Mouse (Mus musculus) urinary bladder, adult 18-20 months (tissue): ENCODE data around the gene Ddx52.

Source experiments
- DNase-seq, 2 experiments: peaks; one replicate each; pipeline ENCODE4 v3.0.0; 2022; ENCODE audit warnings: low spot score in 2 of 2, mixed read lengths in 2 of 2

Ddx52 gene

GRCm38 (mm10) chr11:83968205-83968575 lies 26.3 kb downstream of the Ddx52 start:
- no peak for DNase-seq

DNA sequence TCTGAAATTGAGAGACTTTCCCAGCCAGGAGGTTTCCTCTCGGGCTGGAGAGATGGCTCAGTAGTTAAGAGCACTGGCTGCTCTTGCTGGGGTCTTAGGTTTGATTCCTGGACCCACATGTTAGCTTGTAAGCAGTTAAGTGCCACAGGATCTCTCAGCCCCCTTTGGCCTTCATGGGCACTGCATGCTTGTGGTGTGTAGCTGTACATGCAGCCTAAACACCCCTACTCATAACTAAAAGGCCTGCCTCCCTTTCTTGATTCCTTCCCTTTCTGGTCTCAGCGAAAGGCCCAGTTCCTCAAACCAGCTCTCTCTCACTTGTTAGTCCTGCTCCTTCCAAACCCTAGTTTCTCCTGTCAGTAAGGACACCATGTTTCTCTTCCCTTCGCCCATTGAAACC lies 27.2 kb downstream of the Ddx52 start:
- no peak for DNase-seq

DNA sequence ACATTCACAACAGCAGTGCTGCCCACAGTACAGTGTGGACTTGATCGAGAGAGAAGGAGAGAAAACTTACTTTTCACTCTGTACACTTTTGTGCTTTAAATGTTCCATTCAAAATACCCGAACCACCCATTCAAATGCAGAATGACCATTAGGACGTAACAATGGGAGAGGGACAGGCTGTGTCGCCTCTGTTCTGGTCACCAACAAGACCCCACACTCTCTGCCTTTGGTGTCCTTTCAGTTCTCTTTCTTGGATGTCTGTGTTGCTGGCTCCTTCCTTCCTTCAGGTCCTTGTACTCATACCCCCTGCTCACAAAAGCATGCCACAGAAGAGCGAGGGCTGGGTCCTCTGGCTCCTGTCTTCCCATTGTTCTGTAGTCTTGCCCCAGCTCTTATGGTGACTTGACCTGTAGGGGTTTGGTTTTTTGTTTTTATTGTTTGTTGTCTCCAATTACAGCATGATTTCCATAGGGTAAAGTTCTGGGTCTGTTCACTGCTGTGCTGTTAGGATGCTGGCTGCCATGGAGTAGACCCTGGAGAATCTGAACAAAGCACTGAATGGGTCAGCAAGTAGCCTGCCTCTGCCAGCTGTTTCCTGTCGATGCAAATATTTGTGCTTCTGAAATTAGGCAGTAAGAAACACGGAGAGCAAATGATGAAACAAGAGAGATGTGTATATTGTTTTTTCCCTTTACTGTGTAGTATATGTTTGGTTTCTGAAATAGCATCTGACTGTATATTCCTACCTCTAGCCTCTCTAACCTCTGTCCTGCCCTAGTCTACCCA lies 32.9 kb downstream of the Ddx52 start:
- DNase-seq = no peak

DNA sequence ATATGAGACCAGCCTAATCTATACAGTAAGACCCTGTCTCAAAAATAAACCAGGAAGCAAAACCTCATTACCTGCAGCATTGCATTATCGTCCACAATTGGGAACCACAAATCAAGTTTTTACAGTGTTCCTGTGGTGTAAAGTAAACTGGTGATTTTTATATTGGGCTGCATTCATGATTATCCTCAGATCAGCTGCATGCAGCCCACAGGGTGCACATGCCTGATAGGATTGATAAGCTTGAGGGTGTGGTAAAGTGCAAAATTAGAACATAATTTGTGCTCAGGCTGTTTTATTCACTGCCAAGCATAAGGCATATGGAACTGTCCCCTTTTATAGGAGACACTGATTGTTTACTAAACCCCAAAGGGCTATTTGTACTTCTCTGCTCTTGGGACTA lies 33.6 kb downstream of the Ddx52 start:
- no peak for DNase-seq

GRCm38 (mm10) chr11:83976236-83976977 lies 34.5 kb downstream of the Ddx52 start:
- no peak for DNase-seq

- DNase-seq = no peak
Measured at GRCm38 (mm10) chr11:83977810-83978209, 35.9 kb downstream of the Ddx52 start.

GRCm38 (mm10) chr11:83979992-83980391 lies 38.1 kb downstream of the Ddx52 start:
- no peak for DNase-seq

- DNase-seq = no peak
Measured at GRCm38 (mm10) chr11:83981338-83981737, 39.5 kb downstream of the Ddx52 start.

DNA sequence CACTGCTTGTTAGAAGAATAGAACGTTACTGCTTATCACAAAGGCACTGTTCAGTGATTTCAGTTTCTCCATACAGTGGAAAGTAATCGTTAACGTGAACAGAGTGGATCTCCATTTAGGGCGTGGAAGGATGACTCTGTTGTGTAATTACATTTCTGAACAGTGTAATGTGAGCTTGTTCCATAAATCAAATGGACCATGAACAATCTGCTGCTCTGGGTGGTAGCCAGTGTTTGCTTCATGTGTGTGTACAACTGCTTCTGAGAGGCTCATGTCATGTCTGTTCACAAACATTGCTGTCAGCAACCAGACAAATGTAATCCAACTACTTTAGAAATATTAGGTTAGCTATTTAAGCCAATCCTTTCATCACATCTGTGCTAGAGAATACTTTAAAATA lies 49.8 kb downstream of the Ddx52 start:
- DNase-seq = no peak

- no peak for DNase-seq
Measured at GRCm38 (mm10) chr11:83993428-83993827, 51.6 kb downstream of the Ddx52 start.

DNA sequence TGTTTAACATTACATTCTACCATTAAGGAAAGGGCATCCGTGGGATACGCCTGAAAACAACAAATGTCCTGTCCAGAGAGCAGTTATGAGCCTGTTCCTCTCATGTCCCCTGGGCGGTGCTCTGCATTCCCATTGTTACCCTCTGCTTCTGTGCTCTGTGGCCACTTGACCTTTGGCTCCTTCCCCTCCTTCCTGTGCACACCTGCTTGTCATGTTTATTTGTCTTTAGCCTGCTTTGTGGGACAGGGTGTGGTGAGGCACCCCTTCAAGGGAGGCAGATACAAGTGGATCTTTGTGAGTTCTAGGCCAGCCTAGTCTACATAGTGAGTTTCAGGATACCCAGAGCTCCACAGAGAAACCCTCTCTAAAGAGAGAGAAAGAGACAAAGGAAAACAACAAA lies 52.6 kb downstream of the Ddx52 start:
- DNase-seq = no peak

DNA sequence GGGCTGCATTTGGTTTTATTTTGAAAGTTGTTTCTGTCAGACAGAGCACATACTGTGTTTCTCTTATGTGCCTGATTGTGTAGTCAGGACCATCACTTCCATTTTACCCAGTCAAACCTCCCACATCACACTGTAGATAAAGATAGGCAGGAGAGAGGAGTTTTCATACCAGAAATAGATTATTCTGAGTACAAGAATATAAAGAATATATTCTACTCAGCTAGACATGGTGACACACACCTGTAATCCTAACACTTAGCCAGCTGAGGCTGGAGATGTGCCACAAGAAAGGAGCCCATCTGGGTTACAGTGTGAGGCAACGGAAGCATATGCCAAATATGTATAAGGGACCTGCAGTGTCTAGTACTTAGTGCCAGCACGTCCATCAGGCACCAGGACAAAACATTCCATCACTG lies 53.7 kb downstream of the Ddx52 start:
- no peak for DNase-seq

DNA sequence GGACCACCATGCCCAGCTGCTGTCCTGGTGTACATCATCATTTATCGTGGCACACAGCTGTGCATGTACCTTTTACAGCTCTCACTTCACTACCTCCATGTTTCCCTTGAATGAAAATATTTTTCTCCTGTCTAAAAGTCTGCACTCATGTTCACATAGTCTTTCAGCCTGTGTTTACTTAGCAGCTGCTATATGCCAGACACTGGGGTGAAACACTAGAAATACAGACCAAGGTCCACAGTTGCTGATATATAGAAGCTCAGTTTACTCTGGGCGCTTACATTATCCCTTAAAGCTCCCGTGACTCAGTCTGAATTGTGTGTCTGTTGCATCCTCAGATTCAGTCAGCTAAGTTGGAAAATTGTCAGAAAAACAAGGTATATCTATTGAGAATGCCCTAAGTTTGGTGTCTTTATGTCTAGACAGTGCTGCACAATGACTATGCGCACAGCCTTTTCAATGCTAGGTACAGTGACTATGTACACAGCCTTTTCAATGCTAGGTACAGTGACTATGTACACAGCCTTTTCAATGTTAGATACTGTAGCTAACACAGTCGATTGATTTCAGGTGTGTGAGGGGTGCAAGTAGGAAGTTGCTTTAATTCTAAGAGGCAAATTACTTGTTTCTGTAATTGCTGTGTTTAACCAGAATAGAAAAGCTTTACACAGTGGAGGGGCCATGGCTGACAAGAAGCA lies 55.5 kb downstream of the Ddx52 start:
- DNase-seq = no peak

DNA sequence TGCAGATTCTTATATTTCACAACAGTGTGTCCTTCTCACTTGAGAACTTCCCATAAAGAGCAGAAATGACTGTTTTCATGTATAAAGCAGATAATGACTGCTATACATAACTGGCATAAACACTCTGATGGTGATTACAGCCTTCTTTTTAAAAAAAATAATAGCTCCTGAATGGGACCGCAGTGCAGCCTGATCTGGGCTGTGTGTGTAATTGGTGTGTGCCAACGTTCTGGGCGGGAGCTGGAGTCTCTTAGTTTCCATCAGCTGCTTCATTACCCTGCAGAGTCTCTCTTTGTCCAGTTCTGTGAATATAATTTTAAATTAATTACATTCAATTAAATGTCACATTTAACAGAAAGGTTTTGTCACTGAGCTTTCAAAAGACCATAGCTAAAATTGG lies 57.1 kb downstream of the Ddx52 start:
- DNase-seq = no peak

GRCm38 (mm10) chr11:83999411-83999915 lies 57.6 kb downstream of the Ddx52 start:
- DNase-seq = no peak

DNA sequence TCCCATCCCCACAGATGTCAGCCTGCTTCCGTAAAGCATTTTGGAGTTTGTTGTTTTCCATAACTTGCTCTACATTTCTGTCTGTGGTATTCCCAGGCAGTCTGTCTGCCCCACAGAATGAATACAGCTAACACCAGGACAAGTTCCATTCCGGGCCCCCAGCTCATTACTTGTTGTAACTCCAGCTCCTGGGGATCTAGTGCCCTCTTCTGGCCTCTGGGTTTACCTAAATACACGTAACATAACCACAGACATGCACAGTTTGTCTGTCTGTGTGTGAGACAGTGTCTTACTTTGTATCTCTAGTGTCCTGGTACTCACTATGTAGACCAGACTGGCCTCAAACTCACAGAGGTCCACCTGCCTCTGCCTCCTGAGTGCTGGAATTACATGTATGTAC lies 59.4 kb downstream of the Ddx52 start:
- DNase-seq = no peak

DNA sequence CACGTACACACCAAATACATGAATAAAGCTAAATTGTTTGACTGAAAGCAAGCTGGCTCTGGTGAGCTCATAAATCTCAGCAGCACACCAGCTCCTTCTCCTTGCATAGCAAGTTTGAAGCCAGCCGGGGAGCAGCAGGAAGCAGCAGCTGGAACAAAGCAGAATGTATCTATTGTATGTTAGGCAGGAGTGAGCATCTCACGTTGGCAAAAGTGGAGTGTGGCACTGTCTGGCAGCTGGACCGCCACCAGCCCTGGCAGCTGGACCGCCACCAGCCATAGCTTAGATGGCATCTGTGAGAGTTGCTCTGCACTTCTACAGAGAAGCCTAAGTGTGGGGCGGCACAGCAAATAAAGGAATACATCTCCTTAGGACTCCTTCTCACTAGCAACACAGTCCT lies 62.1 kb downstream of the Ddx52 start:
- no peak for DNase-seq

GRCm38 (mm10) chr11:84009001-84009400 lies 67.1 kb downstream of the Ddx52 start:
- no peak for DNase-seq

DNA sequence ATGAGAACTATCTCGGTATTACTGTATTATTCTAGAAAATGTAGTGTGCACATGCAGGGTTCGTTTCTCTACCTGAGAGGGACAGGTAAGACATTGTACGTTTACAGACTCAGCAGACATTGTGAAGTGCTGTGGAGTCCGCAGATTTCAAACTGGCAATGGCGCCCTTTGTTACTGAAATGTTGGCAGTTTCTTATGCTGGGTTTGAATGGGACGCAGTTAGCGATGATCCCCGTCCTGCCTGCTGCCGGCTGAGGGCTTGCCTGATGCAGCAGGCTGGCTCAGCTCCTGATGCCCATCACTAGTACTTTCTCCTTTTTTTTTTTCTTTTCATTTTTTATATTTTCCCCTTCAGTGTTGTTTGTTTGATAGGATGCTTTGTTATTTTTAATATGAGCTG lies 68.5 kb downstream of the Ddx52 start:
- DNase-seq = no peak

- no peak for DNase-seq
Measured at GRCm38 (mm10) chr11:84011050-84011449, 69.2 kb downstream of the Ddx52 start.

DNA sequence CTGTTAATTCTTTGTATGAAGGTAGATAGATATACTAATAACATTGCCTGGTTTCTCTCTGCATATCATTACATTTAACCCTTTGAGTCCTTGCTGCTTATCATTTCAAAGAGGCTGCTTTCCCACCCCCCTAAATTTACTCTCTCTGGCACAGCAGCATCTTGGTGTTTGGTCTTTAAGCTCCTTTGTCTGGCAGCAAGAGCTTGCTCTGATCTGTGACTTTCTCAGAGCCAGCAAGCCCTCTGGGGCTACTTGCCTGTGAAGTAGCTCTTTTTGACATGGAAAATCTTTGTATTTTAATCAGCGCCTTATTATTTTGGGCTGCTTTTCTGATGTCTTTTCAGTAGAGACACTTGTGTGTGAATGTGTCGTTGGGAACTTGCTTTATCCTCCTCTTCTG lies 69.7 kb downstream of the Ddx52 start:
- DNase-seq = no peak
